Mouse (Mus musculus): ENCODE measurements around the gene Kcnc1. TPM values are rescaled to one million over a fixed set of nuclear protein-coding genes. Genes with fewer than 3 reads are reported as not detected.

The Kcnc1 gene
- polyA plus RNA-seq, 1 experiment from 2014 or later, result 0.14 TPM

- peaks cover 9% of the 10 kb centered on the region; the same call in 1 of the 2 replicates for H3K4me1 ChIP-seq (replicated peaks)
- ATAC-seq (ENCODE audit: low read depth), result no peak
- H3K27ac ChIP-seq, result no peak overlapping the region
- no peak overlapping the region for H3K9ac ChIP-seq
- H3K4me3 ChIP-seq (replicated peaks), result no peak overlapping the region
- no peak for DNase-seq
- no peaks in the 10 kb centered on the region for H3K36me3 ChIP-seq
- H3K4me2 ChIP-seq, result no peak overlapping the region
- no peaks in the 10 kb centered on the region for H3K9me3 ChIP-seq (replicated peaks)
- 74% methylated on average over 10 of the region's 10 CpGs for WGBS (ENCODE audit: insufficient replicate concordance)
- no peaks in the 10 kb centered on the region for H3K27me3 ChIP-seq
These were observed 86.8 kb downstream of the Kcnc1 start for GRCm38 (mm10) chr7:46483050-46483449.

GRCm38 (mm10) chr7:46484223-46484622 lies 87.9 kb downstream of the Kcnc1 start:
- no peaks in the 10 kb centered on the region for H3K27me3 ChIP-seq
- no peaks in the 10 kb centered on the region for H3K9me3 ChIP-seq (replicated peaks)
- H3K36me3 ChIP-seq, result no peaks in the 10 kb centered on the region
- WGBS (ENCODE audit: insufficient replicate concordance), result 73% methylated on average over 6 of the region's 6 CpGs
- peaks cover 9% of the 10 kb centered on the region; the same call in 1 of the 2 replicates for H3K4me1 ChIP-seq (replicated peaks)
- no peak overlapping the region for H3K27ac ChIP-seq
- H3K9ac ChIP-seq, result no peak overlapping the region
- H3K4me3 ChIP-seq (replicated peaks), result no peak overlapping the region
- ATAC-seq (ENCODE audit: low read depth) (no peak), DNase-seq (no peak)
- H3K4me2 ChIP-seq, result no peak overlapping the region

DNA sequence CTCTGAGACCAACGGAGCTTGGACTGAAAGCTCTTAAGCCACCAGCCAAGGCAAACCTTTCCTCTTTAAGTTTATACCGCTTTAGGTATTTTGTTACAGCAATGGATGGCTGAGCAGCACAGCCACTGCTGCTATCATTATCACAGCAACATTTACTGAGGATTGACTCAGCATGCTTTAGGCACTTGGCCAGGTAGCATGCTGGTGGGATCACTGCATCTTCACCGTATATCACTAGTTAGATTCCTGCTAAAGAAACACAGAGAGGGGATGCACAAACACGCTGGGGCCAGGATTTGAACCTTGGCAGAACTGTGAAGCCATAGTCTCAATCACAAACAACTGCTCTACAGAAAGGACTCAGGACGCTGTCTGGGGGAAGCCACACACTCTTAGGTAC lies 90.5 kb downstream of the Kcnc1 start:
- WGBS (ENCODE audit: insufficient replicate concordance), result 65% methylated on average over 5 of the region's 5 CpGs

DNA sequence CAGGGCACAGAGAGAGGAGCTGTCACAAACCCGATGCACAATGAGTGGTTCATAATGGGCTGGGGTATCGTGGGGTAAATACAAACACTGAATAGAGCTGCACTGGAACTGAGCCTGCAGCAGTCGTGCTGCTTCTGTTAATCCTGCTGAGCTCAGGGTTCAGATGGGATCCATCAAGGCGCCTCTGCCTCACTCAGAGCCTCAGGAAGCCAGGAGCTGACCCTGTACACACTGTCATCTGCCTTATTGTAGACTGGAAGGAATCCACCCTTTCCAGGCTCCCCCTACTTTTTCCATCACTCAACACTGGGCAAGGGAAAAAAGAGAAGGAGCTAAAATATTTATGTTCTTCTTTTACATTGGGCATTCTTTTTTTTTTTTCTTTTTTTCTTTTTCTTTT lies 91.1 kb downstream of the Kcnc1 start:
- Histone ChIP-seq H3K4me2 (no peak overlapping the region), H3K36me3 (no peaks in the 10 kb centered on the region), H3K9me3 (replicated peaks) (no peaks in the 10 kb centered on the region), H3K9ac (no peak overlapping the region), H3K27ac (no peak overlapping the region), H3K27me3 (no peaks in the 10 kb centered on the region), H3K4me3 (replicated peaks) (no peak overlapping the region), H3K4me1 (replicated peaks) (0 out of 2 replicates have a peak, but pooled peaks cover under 1% of the 10 kb centered on the region)
- no peak for ATAC-seq (ENCODE audit: low read depth)
- no peak for DNase-seq
- 64% methylated on average over 4 of the region's 4 CpGs for WGBS (ENCODE audit: insufficient replicate concordance)

More for the DNA sequence above, 90.5 kb downstream of the Kcnc1 start:
- Histone ChIP-seq H3K36me3 (no peaks in the 10 kb centered on the region), H3K9ac (no peak overlapping the region), H3K27ac (no peak overlapping the region), H3K27me3 (no peaks in the 10 kb centered on the region), H3K4me1 (replicated peaks) (peaks cover 6% of the 10 kb centered on the region; the same call in 1 of the 2 replicates), H3K4me3 (replicated peaks) (no peak overlapping the region), H3K4me2 (no peak overlapping the region), H3K9me3 (replicated peaks) (no peaks in the 10 kb centered on the region)
- ATAC-seq (ENCODE audit: low read depth) (no peak), DNase-seq (no peak)

Other genes starting within 250 kb of the Kcnc1 start
- 0.22 and 0.24 TPM in 2 replicates for gene Abcc8, start 216.5 kb upstream of the Kcnc1 start, polyA plus RNA-seq (2015; fragmentation: Nextera tagmentation; extraction: Ambion mirVana)
- gene Ush1c, start 158.0 kb upstream of the Kcnc1 start, polyA plus RNA-seq (2015; fragmentation: Nextera tagmentation; extraction: Ambion mirVana), result 0.10 TPM in 1 of 2 replicates, not detected in the other
- not detected in 2 replicates for gene Otog, start 155.5 kb upstream of the Kcnc1 start, polyA plus RNA-seq (2015; fragmentation: Nextera tagmentation; extraction: Ambion mirVana)
- 0.79 and 1.2 TPM in 2 replicates for gene Myod1, start 20.0 kb upstream of the Kcnc1 start, polyA plus RNA-seq (2015; fragmentation: Nextera tagmentation; extraction: Ambion mirVana)
- gene Sergef, start 243.3 kb downstream of the Kcnc1 start, polyA plus RNA-seq (2015; fragmentation: Nextera tagmentation; extraction: Ambion mirVana), result 6.8 and 7.5 TPM in 2 replicates

Measured in liver, embryonic 13.5 days (tissue).